Mouse (Mus musculus) embryonic facial prominence, embryonic 11.5 days (tissue): ENCODE data around the gene Ren1. TPM values are rescaled to one million over a fixed set of nuclear protein-coding genes. Genes with fewer than 3 reads are reported as not detected.

ENCODE experiments used
- ATAC-seq: fragments of 200-750 bp; cut with Nextera tagmentation; replicated peaks from 2 replicates; pipeline ENCODE4 v1.8.0; 2017; ENCODE audit warnings: low read depth; ENCODE audit not compliant: insufficient number of reproducible peaks, low FRiP score, low TSS enrichment
- DNase-seq: peaks from one replicate; pipeline ENCODE4 v3.0.0-alpha.2; 2015; ENCODE audit warnings: low spot score
- H3K27ac ChIP-seq: fragments of 300-500 bp; sonication (generic); replicated peaks from 2 replicates; pipeline ENCODE4 v1.5.1; 2014; ENCODE audit warnings: mild to moderate bottlenecking, low read depth, low read length, control low read depth
- H3K27me3 ChIP-seq: fragments of 300-500 bp; sonication (generic); 2 replicates; pipeline ENCODE4 v1.6.1; 2014; ENCODE audit warnings: mild to moderate bottlenecking, low read length, moderate library complexity, mixed read lengths; ENCODE audit not compliant: control insufficient read depth, insufficient read depth
- H3K36me3 ChIP-seq: fragments of 300-500 bp; sonication (generic); replicated peaks from 2 replicates; pipeline ENCODE4 v1.6.1; 2014; ENCODE audit warnings: low read depth, mild to moderate bottlenecking, low read length, moderate library complexity, mixed read lengths; ENCODE audit not compliant: control insufficient read depth, insufficient read depth
- H3K4me1 ChIP-seq: fragments of 300-500 bp; sonication (generic); 2 replicates; pipeline ENCODE4 v1.6.1; 2014; ENCODE audit warnings: low read length, mixed read lengths; ENCODE audit not compliant: control insufficient read depth, insufficient read depth
- H3K4me2 ChIP-seq: fragments of 300-500 bp; sonication (generic); 2 replicates; pipeline ENCODE4 v1.6.1; 2014; ENCODE audit warnings: low read depth, mild to moderate bottlenecking, control low read depth, low read length, moderate library complexity
- H3K4me3 ChIP-seq: fragments of 300-500 bp; sonication (generic); 2 replicates; pipeline ENCODE4 v1.5.1; 2014; ENCODE audit warnings: low read depth, low read length, control low read depth
- H3K9ac ChIP-seq: fragments of 300-500 bp; sonication (generic); replicated peaks from 2 replicates; pipeline ENCODE4 v1.6.1; 2014; ENCODE audit warnings: mild to moderate bottlenecking, control low read depth, low read length
- H3K9me3 ChIP-seq: fragments of 300-500 bp; sonication (generic); replicated peaks from 2 replicates; pipeline ENCODE4 v1.6.1; 2016; ENCODE audit warnings: mild to moderate bottlenecking, low read length, inconsistent platforms, mixed read lengths; ENCODE audit not compliant: control insufficient read depth
- WGBS: fragments of 180-500 bp; shearing (Covaris S2); extraction: QIAGEN DNeasy Blood & Tissue Kit; methylation state at CpG from one replicate; pipeline ENCODE4 v1.1.7; 2014; 5-methylcytosine and 5-hydroxymethylcytosine counted together
- polyA plus RNA-seq: library from polyadenylated mRNA; unstranded; fragments of >200 nt; fragmentation: Nextera tagmentation; extraction: Ambion mirVana; gene quantifications from 2 replicates; pipeline ENCODE4 v1.2.1, GENCODE M21; 2014

The Ren1 gene
- polyA plus RNA-seq, 1 experiment from 2014 or later: not detected

DNA sequence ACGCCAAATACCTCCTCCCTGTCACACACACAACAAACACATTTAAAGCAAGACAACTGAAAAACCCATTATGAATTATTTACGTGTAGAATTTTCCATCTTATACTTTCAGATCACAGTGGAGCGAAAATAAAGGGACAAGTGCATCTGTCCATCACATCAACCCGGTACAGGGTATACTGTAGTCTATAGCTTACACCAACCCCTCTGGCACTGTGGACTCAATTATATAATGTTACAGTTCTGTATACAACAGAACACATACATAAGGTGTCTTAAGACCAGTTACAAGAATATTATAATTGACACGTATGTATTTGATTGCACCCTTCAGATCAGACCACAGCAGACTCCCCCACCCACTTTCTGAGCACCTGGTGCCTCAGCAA, 46.8 kb downstream of the Ren1 start:
- Histone ChIP-seq H3K4me1 (no peaks in the 10 kb centered on the region), H3K4me3 (no peak overlapping the region), H3K36me3 (no peaks in the 10 kb centered on the region; the same call in 1 of the 2 replicates), H3K27me3 (no peaks in the 10 kb centered on the region), H3K27ac (no peak overlapping the region), H3K9ac (peak overlapping the region; percentile 25; the same call in 1 of the 2 replicates), H3K9me3 (no peaks in the 10 kb centered on the region), H3K4me2 (no peak overlapping the region)
- WGBS: 72% methylated on average over 5 of the region's 5 CpGs
- DNase-seq (no peak), ATAC-seq (no peak)

DNA sequence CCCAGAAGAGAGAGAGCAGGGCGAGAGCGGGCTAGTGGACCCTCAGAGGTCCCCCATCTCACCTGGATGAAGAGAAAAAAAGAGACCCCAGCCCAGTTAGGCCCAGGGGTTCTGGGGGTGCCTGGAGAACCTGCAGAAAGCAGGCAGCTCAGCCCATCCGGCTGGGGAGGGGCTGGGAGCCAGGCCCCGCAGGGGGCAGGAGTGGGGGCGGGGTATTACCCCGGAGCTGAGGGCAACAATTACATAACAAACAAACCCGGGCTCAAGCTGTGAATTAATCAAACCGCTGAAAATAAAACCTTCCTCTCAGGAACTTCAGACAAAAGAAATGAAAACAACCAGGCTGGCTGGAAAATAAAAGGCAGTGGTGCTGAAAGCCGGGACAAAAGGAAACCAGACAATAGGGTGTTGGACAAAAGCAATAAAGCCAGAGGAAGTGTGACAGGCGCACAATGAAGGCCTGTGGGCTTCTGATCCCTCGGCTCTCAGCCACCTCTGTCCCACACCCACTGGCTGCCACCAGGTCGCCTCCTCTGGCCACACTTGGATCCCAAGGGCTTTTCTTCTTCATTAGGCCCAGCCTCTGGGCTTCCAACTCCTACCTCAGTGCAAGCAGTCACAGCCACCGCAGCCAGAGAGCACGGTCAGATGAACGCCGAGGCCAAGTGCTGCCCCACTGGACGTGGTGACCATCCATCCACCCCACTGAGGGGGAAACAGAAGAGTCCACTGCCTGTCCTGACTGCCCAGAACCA, 47.4 kb downstream of the Ren1 start:
- H3K4me2 ChIP-seq: 0 out of 2 replicates have a peak overlapping the region, but pooled peaks have one; percentile 2
- no peaks in the 10 kb centered on the region; the same call in 1 of the 2 replicates for H3K36me3 ChIP-seq
- WGBS: 14% methylated on average over 17 of the region's 17 CpGs
- DNase-seq (peak; percentile 54), ATAC-seq (peak; percentile 60)
- H3K9ac ChIP-seq: peak overlapping the region; percentile 46
- H3K4me1 ChIP-seq: no peaks in the 10 kb centered on the region
- H3K9me3 ChIP-seq: no peaks in the 10 kb centered on the region
- H3K27ac ChIP-seq: peak overlapping the region; percentile 48
- H3K27me3 ChIP-seq: no peaks in the 10 kb centered on the region
- no peak overlapping the region for H3K4me3 ChIP-seq

GRCm38 (mm10) chr1:133400014-133400725, 49.9 kb downstream of the Ren1 start:
- H3K27me3 ChIP-seq: no peaks in the 10 kb centered on the region
- no peak for ATAC-seq
- H3K4me3 ChIP-seq: no peak overlapping the region
- no peak for DNase-seq
- no peaks in the 10 kb centered on the region for H3K36me3 ChIP-seq
- WGBS: 73% methylated on average over 13 of the region's 13 CpGs
- H3K4me1 ChIP-seq: no peaks in the 10 kb centered on the region
- H3K27ac ChIP-seq: no peak overlapping the region
- no peaks in the 10 kb centered on the region for H3K9me3 ChIP-seq
- no peak overlapping the region for H3K9ac ChIP-seq
- no peak overlapping the region for H3K4me2 ChIP-seq

DNA sequence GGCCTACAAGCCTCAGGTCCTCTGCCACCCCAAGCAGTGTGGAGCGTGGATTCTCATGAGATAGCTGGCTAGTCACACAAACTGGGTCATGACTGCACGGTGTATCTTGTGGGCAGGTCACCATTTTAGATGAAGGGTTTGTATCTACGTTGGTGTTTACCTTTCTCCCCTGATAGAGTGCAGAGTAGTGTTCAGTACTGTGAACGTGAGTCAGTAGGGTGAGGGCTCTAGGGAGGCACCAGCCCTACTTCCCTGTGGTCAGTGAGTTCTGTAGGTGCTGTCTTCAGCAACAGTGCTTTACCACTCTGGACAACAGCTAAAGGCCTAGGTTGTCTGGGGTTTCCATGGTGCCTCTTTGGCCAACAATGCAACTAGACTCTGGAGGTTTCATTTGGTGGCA, 53.7 kb downstream of the Ren1 start:
- no peak overlapping the region for H3K4me3 ChIP-seq
- H3K9ac ChIP-seq: no peak overlapping the region
- no peaks in the 10 kb centered on the region for H3K9me3 ChIP-seq
- no peak overlapping the region for H3K4me2 ChIP-seq
- H3K4me1 ChIP-seq: peaks cover 6% of the 10 kb centered on the region
- WGBS: 88% methylated on average over 4 of the region's 4 CpGs
- H3K36me3 ChIP-seq: no peaks in the 10 kb centered on the region
- no peak for ATAC-seq
- H3K27me3 ChIP-seq: no peaks in the 10 kb centered on the region
- H3K27ac ChIP-seq: no peak overlapping the region
- DNase-seq: no peak

GRCm38 (mm10) chr1:133406614-133407013, 56.3 kb downstream of the Ren1 start:
- no peaks in the 10 kb centered on the region for H3K36me3 ChIP-seq
- no peak overlapping the region for H3K4me2 ChIP-seq
- 76% methylated on average over 7 of the region's 7 CpGs for WGBS
- H3K9me3 ChIP-seq: no peaks in the 10 kb centered on the region
- H3K27ac ChIP-seq: no peak overlapping the region
- no peak for DNase-seq
- H3K27me3 ChIP-seq: no peaks in the 10 kb centered on the region
- H3K4me3 ChIP-seq: no peak overlapping the region
- H3K9ac ChIP-seq: no peak overlapping the region
- H3K4me1 ChIP-seq: peaks cover 10% of the 10 kb centered on the region
- ATAC-seq: no peak

DNA sequence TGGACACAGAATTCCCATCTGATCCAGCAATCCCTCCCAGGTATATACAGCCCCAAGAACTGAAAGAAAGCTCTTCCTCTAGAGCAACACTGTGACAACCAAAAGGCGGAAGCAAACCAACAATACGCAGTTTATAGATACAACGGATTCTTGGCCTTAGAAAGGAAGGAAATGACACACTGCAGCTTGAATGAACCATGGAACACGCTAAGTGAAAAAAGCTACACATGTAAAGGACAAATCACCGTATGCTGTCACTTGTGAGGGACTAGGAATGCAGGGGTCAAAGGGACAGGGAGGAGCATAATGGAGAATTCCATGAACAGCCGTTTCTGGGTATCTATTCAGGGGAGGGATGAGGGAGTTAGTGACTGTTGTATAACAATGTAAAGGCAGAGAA, 57.1 kb downstream of the Ren1 start:
- Histone ChIP-seq H3K4me1 (peaks cover 10% of the 10 kb centered on the region), H3K4me2 (no peak overlapping the region)

GRCm38 (mm10) chr1:133408321-133408720, 58.0 kb downstream of the Ren1 start:
- H3K36me3 ChIP-seq: no peaks in the 10 kb centered on the region
- ATAC-seq: no peak
- no peaks in the 10 kb centered on the region for H3K9me3 ChIP-seq
- no peak overlapping the region for H3K4me2 ChIP-seq
- peak overlapping the region; percentile 4; the same call in 1 of the 2 replicates for H3K9ac ChIP-seq
- no peak for DNase-seq
- peaks cover 10% of the 10 kb centered on the region for H3K4me1 ChIP-seq
- WGBS: 20% methylated on average over 9 of the region's 9 CpGs
- peak overlapping the region; percentile 62; the same call in 1 of the 2 replicates for H3K27ac ChIP-seq
- no peaks in the 10 kb centered on the region for H3K27me3 ChIP-seq
- H3K4me3 ChIP-seq: no peak overlapping the region

More for the DNA sequence above, 57.1 kb downstream of the Ren1 start:
- H3K9me3 ChIP-seq: no peaks in the 10 kb centered on the region
- H3K36me3 ChIP-seq: no peaks in the 10 kb centered on the region
- no peak overlapping the region for H3K4me3 ChIP-seq
- no peaks in the 10 kb centered on the region for H3K27me3 ChIP-seq
- ATAC-seq (no peak), DNase-seq (peak; percentile 25)
- 50% methylated on average over 6 of the region's 6 CpGs for WGBS
- no peak overlapping the region for H3K27ac ChIP-seq
- H3K9ac ChIP-seq: no peak overlapping the region
